17 mouse cellular contexts compared by ENCODE assay signal in genomic region chr9:3161181-3161580, GRCm38 (mm10).
DNase-seq lines count a peak whose midpoint lies in the region; TF ChIP-seq lines count a peak whose summit lies in the region.
"Had no signal": no experiment of that assay in that cellular context is flagged by ENCODE, and none has a peak within 500 bp of the region (broad histone marks: within the 10 kb centered on the region; RNA-seq: fewer than 3 reads in every experiment).

No protein-coding gene starts in this region.

- H3K4me3 ChIP-seq in heart, adult 2 months: no peak overlapping the region
- H3K4me3 ChIP-seq in heart, embryonic 10.5 days: no peak overlapping the region

- DNase-seq in heart, adult 11 months: peak; percentile 60
- no peak for DNase-seq in heart, adult 2 months
- peak; percentile 51 for DNase-seq in heart, embryonic 10.5 days (ENCODE audit: low spot score)
- no peak for DNase-seq in heart, adult 9 months (ENCODE audit: low spot score in 2 of 2)
- DNase-seq: adrenal gland, adult 2 months; adrenal gland, adult 8-10 months; adrenal gland, postnatal 10 days; adrenal gland, postnatal 14 days; adrenal gland, postnatal 25 days; adrenal gland, postnatal 36 days; B cell, adult 2 months; cerebellum, adult 11 months; cerebellum, adult 11-12 months; cerebellum, adult 18-20 months had no signal

- no peaks in the 10 kb centered on the region for H3K27me3 ChIP-seq in heart, adult 2 months (ENCODE audit: control insufficient read depth, insufficient read depth, low read length)
- H3K27me3 ChIP-seq in heart, embryonic 10.5 days (ENCODE audit: insufficient read depth, poor library complexity, severe bottlenecking): no peaks in the 10 kb centered on the region
- H3K27me3 ChIP-seq: CH12.LX, Patski had no signal

- intact Hi-C loops in heart, adult 2 months (cut with DNase I): no loop called here

- H3K9ac ChIP-seq in heart, adult 2 months (ENCODE audit: low read depth, low read length): no peak overlapping the region

- H3K4me1 ChIP-seq in heart, adult 2 months (ENCODE audit: control insufficient read depth, insufficient read depth, low read length): no peaks in the 10 kb centered on the region
- H3K4me1 ChIP-seq in heart, embryonic 10.5 days: no peaks in the 10 kb centered on the region

- TF ChIP-seq CTCF in heart, adult 2 months (IDR thresholded peaks at IDR 0.05): no peak

- TF ChIP-seq POLR2A in heart, adult 2 months (IDR thresholded peaks at IDR 0.05; ENCODE audit: insufficient read depth, low read depth, low read length): no peak

- H3K9me3 ChIP-seq in heart, embryonic 10.5 days: peaks cover 61% of the 10 kb centered on the region
- H3K9me3 ChIP-seq: G1E had no signal

- H3K79me2 ChIP-seq in heart, adult 2 months (replicated peaks; ENCODE audit: control insufficient read depth, insufficient read depth, low read length): no peaks in the 10 kb centered on the region

- no peak overlapping the region for H3K27ac ChIP-seq in heart, adult 2 months
- H3K27ac ChIP-seq in heart, embryonic 10.5 days: no peak overlapping the region

- no peak for TF ChIP-seq EP300 in heart, adult 2 months (IDR thresholded peaks at IDR 0.05; ENCODE audit: insufficient read depth, low read depth, low read length)

- H3K36me3 ChIP-seq in heart, adult 2 months (ENCODE audit: control insufficient read depth, insufficient read depth, low read length): no peaks in the 10 kb centered on the region
- no peaks in the 10 kb centered on the region for H3K36me3 ChIP-seq in heart, embryonic 10.5 days
- H3K36me3 ChIP-seq: G1E had no signal

Comparison
In these comparisons a context has a peak if more than half of its experiments do, and no peak if none do; other contexts are left out.
1. DNase-seq: peak in heart, adult 11 months (single experiment) and heart, embryonic 10.5 days (single experiment); none in heart, adult 2 months (0 of 2) and heart, adult 9 months (0 of 2).